Mouse (Mus musculus): ENCODE results near the gene Zswim3.

Zswim3 gene

GRCm38 (mm10) chr2:164783926-164784581 lies 20.8 kb upstream of the Zswim3 start:
- DNase-seq, result no peak

GRCm38 (mm10) chr2:164784869-164785420 lies 20.0 kb upstream of the Zswim3 start:
- DNase-seq, result peak; percentile 40

GRCm38 (mm10) chr2:164785481-164786387 lies 19.2 kb upstream of the Zswim3 start, which contains the start of gene Snx21:
Gene Snx21, plus strand, starts transcription at chr2:164785823.
- peak; percentile 95 for DNase-seq

GRCm38 (mm10) chr2:164786388-164786885 lies 18.5 kb upstream of the Zswim3 start:
- DNase-seq, result peak; percentile 68

GRCm38 (mm10) chr2:164787032-164787431 lies 17.9 kb upstream of the Zswim3 start:
- DNase-seq, result peak; percentile 43

GRCm38 (mm10) chr2:164787779-164788178 lies 17.1 kb upstream of the Zswim3 start:
- DNase-seq, result no peak

- DNase-seq, result no peak
These were observed 16.5 kb upstream of the Zswim3 start for GRCm38 (mm10) chr2:164788411-164788810.

- DNase-seq, result no peak
These were observed 14.4 kb upstream of the Zswim3 start for GRCm38 (mm10) chr2:164790451-164790850.

DNA sequence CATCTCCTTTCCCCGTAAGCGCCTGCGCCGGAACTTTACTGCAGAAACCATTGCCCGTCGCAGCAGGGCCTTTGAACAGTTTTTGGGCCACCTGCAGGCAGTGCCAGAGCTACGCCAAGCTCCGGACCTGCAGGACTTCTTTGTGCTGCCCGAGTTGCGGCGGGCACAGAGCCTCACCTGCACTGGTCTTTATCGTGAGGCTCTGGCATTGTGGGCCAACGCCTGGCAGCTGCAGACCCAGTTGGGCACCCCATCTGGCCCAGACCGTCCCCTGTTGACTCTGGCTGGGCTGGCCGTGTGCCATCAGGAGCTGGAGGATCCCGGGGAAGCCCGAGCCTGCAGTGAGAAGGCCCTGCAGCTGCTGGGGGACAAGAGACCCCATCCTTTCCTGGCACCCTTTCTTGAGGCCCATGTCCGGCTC lies 13.0 kb upstream of the Zswim3 start:
- peak; percentile 71 for DNase-seq

- no peak for DNase-seq
These were observed 12.3 kb upstream of the Zswim3 start for GRCm38 (mm10) chr2:164792400-164793190.

GRCm38 (mm10) chr2:164793236-164793635 lies 11.7 kb upstream of the Zswim3 start:
- DNase-seq, result peak; percentile 82

GRCm38 (mm10) chr2:164793772-164794171 lies 11.1 kb upstream of the Zswim3 start:
- DNase-seq, result no peak

DNA sequence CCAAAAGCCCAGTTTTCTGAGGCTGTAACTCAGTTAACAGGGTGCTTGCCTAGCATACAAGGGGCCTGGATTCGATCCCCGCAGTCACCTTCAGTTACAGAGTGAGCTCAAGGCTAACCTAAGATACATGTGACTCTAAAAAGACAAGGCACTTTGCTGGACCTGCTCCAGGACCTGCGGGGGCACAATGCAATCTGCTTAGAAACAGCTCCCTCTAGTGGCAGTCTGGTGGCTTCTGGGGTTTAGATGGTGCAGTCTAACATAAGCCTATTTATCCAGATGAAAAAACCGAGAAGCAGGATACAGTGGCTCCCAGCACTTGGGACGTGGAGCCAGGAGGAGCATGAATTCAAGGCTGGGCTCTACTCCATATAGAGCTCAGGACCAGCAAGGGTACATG lies 10.6 kb upstream of the Zswim3 start:
- DNase-seq, result peak; percentile 85

- peak; percentile 22 for DNase-seq
These were observed 9.0 kb upstream of the Zswim3 start for GRCm38 (mm10) chr2:164795868-164796267.

- DNase-seq, result peak; percentile 10
These were observed 6.3 kb upstream of the Zswim3 start for GRCm38 (mm10) chr2:164798554-164798953.

GRCm38 (mm10) chr2:164800252-164801004 lies 4.5 kb upstream of the Zswim3 start:
- DNase-seq, result no peak

- no peak for DNase-seq
These were observed 1.5 kb upstream of the Zswim3 start for GRCm38 (mm10) chr2:164803201-164803920.

- no peak for DNase-seq
These were observed 981 bp upstream of the Zswim3 start for GRCm38 (mm10) chr2:164803921-164804313.

- no peak for DNase-seq
These were observed 427 bp downstream of the Zswim3 start for GRCm38 (mm10) chr2:164805332-164805718.

DNA sequence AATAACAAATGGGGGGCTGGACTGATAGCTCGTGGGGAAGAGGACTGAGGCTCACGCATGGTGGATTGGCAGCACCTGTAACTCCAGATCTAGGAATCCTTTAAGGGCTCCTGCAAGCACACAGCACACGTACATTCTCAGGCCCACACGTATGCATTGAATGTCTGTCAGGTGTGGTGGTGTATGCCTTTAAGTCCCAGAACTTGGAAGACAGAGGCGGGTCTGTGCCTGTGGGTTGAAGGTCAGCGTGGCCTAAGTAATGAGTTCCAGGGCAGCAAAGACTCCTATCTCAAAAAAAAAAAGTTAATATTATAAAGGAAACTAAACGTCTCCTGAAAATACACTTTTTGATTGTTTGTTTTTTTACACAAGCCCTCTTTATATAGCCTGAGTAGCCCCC lies 1.7 kb downstream of the Zswim3 start:
- DNase-seq, result no peak

GRCm38 (mm10) chr2:164813557-164813956 lies 8.7 kb downstream of the Zswim3 start:
- no peak for DNase-seq
